Mouse (Mus musculus): Measurements from ENCODE around the gene Olfr826.
"Not testable (repeated sequence)": the region's sequence is repeated elsewhere in the genome, so short reads cannot be mapped to it uniquely, and the experiment has no call there.

The Olfr826 gene

GRCm38 (mm10) chr10:130184086-130184485 is at the start of gene Olfr826:
TSS of gene Olfr826 (minus strand) at chr10:130184186.
- DNase-seq (ENCODE audit: low read depth) = no peak

- DNase-seq (ENCODE audit: low read depth) = no peak
These were observed 48.1 kb upstream of the Olfr826 start for GRCm38 (mm10) chr10:130232117-130232516.

GRCm38 (mm10) chr10:130229584-130229983 is 45.6 kb upstream of the Olfr826 start:
- DNase-seq (ENCODE audit: low read depth) = peak; percentile 7

GRCm38 (mm10) chr10:130228246-130228645 is 44.3 kb upstream of the Olfr826 start:
- DNase-seq (ENCODE audit: low read depth) = peak; percentile 72

DNA sequence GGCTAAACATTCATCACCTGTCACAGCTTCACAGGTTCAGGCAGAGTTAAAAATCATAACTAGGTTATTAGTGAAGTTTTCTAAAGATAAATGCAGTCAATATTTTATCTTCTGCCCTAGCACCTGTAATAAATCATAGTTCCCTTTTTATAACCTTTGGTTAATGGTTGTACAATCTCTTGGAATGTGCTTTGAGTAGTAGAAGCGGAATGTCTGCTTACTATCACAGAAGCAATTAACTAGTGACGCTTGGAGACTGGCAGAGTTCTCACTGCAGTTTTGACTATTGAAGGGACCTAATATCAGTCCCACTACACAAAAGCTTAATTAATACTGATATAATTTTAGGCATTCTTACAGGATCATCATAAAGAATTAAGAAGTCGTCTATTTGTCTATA is 41.0 kb upstream of the Olfr826 start:
- DNase-seq (ENCODE audit: low read depth) = no peak

DNA sequence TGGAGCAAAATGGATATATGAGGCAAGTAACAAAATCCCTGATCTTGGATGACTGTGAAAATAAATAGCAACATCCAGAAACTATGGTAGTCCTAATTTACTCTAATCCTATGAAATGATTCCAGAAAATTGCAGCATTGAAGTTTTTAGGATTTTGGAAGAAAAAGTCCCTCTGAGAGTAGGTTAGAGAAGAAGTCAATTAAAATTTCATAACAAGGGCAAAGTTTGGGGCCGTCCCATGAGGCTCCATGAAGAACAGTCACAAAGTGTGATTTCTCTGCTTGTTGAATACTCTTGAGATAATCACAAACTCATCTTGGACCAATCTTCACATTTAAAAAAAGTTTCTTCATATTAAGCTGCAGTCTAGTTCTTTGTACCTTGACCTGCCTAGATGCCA is 30.3 kb upstream of the Olfr826 start, which contains the start of gene Olfr827:
Olfr827 (minus strand) TSS at position 101 of the 400 bp plus-strand sequence.
- no peak for DNase-seq (ENCODE audit: low read depth)

DNA sequence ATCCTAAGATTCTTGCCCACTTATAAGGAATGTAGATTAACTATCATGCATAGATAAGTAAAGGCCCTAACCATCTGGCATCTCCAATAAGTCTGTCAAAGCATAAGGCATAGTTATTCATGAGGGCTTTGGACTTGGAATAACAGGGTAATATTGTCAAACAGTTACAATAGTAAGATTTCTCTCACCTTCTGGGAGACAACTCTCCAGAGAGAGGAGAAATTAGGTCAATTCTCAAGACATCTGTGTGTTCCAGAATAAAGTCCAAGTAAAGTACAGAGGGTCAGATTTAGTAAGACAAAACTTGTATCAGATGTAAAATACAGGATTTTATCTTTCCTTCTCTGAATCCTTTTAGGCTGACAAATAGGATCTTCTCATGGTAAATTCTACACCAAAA is 17.3 kb downstream of the Olfr826 start, which contains the start of gene Olfr825:
Olfr825 (minus strand) TSS at position 101 of the 400 bp plus-strand sequence.
- DNase-seq (ENCODE audit: low read depth) = no peak

GRCm38 (mm10) chr10:130165196-130165595 is 18.8 kb downstream of the Olfr826 start:
- DNase-seq (ENCODE audit: low read depth) = no peak

- no peak for DNase-seq (ENCODE audit: low read depth)
These were observed 39.9 kb downstream of the Olfr826 start for GRCm38 (mm10) chr10:130144121-130144520.

DNA sequence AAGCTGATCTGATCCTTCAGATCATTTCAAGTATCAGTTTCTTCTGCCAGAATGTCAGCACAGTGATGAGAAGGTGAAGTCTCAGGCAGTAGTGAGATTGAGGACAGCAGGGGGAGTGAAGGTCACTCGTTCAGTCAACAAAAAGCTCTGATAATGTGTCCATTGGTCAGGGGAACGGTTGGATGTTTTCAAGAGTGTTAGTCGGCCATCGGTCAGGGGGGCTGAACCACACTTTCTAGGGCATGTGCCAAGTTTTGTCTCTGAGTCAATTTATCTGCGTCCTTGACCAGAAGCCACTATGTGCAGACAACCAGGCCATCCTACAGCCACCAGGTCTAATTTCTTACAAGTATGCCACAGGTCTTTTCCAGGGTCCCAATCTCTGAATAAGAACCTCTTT is 41.5 kb downstream of the Olfr826 start:
- not testable (repeated sequence) for DNase-seq (ENCODE audit: low read depth)

GRCm38 (mm10) chr10:130134811-130135210 is 49.2 kb downstream of the Olfr826 start:
- DNase-seq (ENCODE audit: low read depth) = no peak

GRCm38 (mm10) chr10:130129900-130130299 is 54.1 kb downstream of the Olfr826 start, which contains the start of gene Olfr824:
TSS of gene Olfr824 (minus strand) at chr10:130130000.
- not testable (repeated sequence) for DNase-seq (ENCODE audit: low read depth)

Measured in induced T-regulatory cell, adult 2 months (primary cell).